Mouse (Mus musculus) C3H10T1/2 (cell line): ENCODE results near the gene Fkbp1b. TPM values are rescaled to one million over a fixed set of nuclear protein-coding genes. Genes with fewer than 3 reads are reported as not detected.

Source experiments
- polyA plus RNA-seq, 2 experiments: library from polyadenylated mRNA; unstranded; fragments of >200 nt; fragmentation: generic; extraction: Trizol; gene quantifications; one replicate each; pipeline ENCODE4 v1.2.1; 2012; ENCODE audit warnings: missing spikeins in 2 of 2

Gene Fkbp1b
- polyA plus RNA-seq: 1 to 10 TPM; 1.8 to 9.8 TPM

DNA sequence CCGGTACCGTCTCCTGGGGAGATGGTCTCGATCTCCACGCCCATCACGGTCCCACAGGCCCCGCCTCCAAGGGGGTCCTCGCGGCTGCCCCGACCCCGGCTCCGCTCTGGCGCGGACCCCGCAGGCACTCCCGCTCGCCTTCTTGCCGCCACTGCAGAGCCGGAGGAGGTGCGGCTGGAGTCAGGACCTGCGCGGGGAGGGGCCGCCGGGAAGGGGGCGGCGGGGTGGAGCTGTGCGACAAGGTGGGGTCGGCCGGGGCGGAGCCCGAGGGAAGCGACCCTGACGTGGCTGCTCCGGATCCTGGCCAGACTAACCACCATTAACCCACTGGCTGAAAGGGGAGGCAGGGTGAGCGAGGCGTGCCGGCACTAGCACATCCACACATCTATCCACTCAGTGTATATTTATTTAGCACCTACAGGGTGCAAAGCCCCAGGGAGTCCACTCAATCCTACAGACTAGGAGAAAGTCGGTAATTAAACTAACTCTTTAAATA, at the start of gene Fkbp1b:
Gene Fkbp1b, minus strand, starts transcription at position 200 of the 496 bp plus-strand sequence.

DNA sequence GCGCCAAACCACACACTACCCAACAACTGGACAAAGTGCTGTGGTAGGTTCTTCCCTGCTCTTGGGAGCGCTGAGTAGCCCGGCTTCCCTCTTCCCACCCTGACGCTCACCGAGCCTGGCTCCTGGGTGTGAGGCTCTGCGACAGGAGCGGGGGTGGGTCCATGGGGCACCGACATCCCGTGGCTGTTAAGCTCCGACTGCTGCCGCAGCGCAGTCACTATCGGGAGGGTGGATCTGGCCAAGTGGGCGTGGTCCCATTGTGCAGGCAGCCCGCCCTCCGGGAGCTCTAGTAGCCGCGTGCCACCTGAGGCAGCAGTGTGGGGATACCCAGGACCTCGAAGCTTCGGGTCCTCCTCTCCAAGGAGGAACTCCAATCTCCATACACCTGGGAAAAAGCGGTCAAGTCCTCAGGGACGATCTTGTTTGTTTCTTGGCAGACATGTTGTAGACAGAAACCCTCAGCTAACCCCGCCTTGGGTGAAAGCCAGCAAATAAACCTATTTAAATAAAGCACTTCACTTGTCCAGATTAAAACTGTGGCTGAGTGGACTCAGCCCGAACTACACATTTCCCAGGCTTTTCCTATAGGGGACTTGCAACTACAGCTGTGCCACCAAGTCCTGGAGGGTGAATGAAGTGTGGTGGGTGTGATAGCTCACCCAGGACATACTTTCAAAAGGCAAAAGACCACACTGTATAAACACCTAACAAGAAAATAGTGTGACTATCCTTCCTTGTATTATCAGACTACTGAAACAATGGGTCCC, 33.0 kb upstream of the Fkbp1b start, which contains the start of gene Mfsd2b:
Gene Mfsd2b, minus strand, starts transcription at position 199 of the 767 bp plus-strand sequence.

DNA sequence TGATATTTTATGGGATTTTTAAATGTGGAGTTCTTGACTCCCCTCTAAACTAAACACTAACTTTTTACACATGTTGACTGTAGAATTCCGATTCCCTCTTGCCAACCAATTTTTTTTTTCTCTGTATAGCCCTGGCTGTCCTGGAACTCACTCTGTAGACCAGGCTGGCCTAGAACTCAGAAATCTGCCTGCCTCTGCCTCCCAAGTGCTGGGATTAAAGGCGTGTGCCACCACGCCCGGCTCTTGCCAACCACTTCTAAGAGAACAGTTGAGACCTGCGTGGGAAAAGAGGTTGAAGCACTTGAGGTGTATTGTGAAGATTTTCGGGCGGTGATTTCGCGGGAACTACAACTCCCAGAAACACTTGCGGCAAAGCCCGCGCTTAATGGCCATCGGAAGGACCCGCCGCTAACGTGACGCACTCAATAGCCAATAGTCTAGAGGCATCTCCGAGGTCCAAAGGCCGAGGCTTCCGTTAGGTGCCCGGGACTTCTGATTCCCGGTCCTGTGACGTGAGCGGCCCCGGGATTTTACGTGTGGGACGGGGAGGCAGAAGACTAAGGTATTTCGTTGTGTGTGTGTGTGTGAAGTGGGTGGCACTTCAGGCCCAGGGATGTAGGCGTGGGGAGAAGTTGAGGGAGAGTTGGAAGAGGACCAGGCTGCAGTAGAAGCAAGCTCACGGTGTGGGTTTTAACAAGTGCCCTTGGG, 1.7 kb upstream of the Fkbp1b start, which contains the start of gene Wdcp:
Gene Wdcp, plus strand, starts transcription at position 414 of the 708 bp plus-strand sequence.

DNA sequence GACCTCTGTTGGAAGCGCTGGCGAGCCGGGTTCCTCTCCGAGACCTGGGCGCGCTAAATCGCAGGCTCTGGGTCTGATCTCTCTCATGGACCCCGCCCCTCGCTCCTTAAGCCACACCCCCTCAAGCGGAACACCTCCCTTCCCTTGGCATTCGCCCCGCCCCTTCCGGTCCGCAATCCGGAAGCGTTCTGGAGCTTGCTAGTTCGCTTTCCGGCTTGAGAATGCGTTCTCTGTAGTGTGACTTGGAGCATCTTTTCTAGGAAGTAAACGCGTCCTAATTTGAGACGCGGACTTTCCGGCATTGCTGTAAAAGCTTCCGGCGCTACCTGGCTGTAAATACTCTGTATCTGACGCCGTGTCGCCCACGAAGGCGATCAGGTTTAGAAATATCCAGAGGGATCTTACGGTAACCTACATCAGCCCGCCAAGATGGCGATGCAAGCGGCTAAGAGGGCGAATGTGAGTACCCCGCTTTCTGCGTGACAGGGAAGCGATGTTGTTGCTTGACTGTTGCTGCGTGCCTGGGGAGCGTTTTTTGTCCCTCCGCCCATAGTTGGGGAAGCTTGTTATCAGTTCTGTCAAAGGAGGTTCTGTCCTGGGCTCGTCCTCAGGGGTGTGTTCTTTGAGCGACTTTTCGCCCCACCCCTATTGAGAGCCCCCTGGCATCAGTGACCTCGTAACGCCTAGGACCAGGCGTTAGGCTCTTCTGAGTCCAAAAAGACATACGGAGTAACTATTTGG, 23.9 kb downstream of the Fkbp1b start, which contains the start of gene Sf3b6:
Gene Sf3b6, plus strand, starts transcription at position 184 of the 741 bp plus-strand sequence.

Other genes starting within 250 kb of the Fkbp1b start
- 1 to 10 TPM in 1 of 2 experiments, under 1 TPM in 1; 0.57 to 5.4 TPM for gene Itsn2, start 249.0 kb downstream of the Fkbp1b start, polyA plus RNA-seq
- not detected for gene Gm3625, start 248.7 kb downstream of the Fkbp1b start, polyA plus RNA-seq
- gene Fam228a, start 103.2 kb downstream of the Fkbp1b start, polyA plus RNA-seq: not detected
- gene Pfn4, start 72.6 kb downstream of the Fkbp1b start, polyA plus RNA-seq: under 1 TPM in 1 of 2 experiments, not detected in 1; 0.24 TPM
- gene Fam228b, start 72.3 kb downstream of the Fkbp1b start, polyA plus RNA-seq: under 1 TPM; 0.07 to 0.08 TPM
- 10 to 100 TPM; 22.3 to 87.4 TPM for gene Sf3b6, start 24.0 kb downstream of the Fkbp1b start, polyA plus RNA-seq
- 1 to 10 TPM; 2.8 to 4.4 TPM for gene Wdcp, start 1.7 kb upstream of the Fkbp1b start, polyA plus RNA-seq
- under 1 TPM; 0.02 to 0.14 TPM for gene Mfsd2b, start 32.8 kb upstream of the Fkbp1b start, polyA plus RNA-seq
- gene Ubxn2a, start 66.1 kb upstream of the Fkbp1b start, polyA plus RNA-seq: 1 to 10 TPM in 1 of 2 experiments, under 1 TPM in 1; 0.47 to 1.4 TPM
- 1 to 10 TPM in 1 of 2 experiments, under 1 TPM in 1; 0.14 to 1.1 TPM for gene Atad2b, start 75.8 kb upstream of the Fkbp1b start, polyA plus RNA-seq